Mouse (Mus musculus) inflammation-experienced regulatory T-cells, adult 6 months (primary cell): ENCODE results near the gene Usp32. TPM values are rescaled to one million over a fixed set of nuclear protein-coding genes. Genes with fewer than 3 reads are reported as not detected.

ENCODE experiments used
- ATAC-seq: one replicate; pipeline ENCODE4 v1.8.0; 2017
- polyA plus RNA-seq, 3 experiments: library from polyadenylated mRNA; unstranded; fragments of 100-300 nt; shearing (Covaris generic); gene quantifications; one replicate each; pipeline ENCODE4 v1.2.1; 2017

The Usp32 gene
- polyA plus RNA-seq, 3 experiments from 2014 or later, result 5.2 to 9.4 (median 8.8) TPM

GRCm38 (mm10) chr11:84978113-84978512 lies 161.8 kb downstream of the Usp32 start:
- no peak for ATAC-seq

GRCm38 (mm10) chr11:84977385-84977952 lies 162.5 kb downstream of the Usp32 start:
- ATAC-seq, result no peak

- ATAC-seq, result no peak
Observed at GRCm38 (mm10) chr11:84976706-84977105, 163.3 kb downstream of the Usp32 start.

GRCm38 (mm10) chr11:84974582-84974981 lies 165.4 kb downstream of the Usp32 start:
- ATAC-seq, result no peak

GRCm38 (mm10) chr11:84973661-84974060 lies 166.3 kb downstream of the Usp32 start:
- ATAC-seq, result no peak

GRCm38 (mm10) chr11:84972067-84972466 lies 167.9 kb downstream of the Usp32 start:
- no peak for ATAC-seq

GRCm38 (mm10) chr11:84968775-84969174 lies 171.2 kb downstream of the Usp32 start:
- no peak for ATAC-seq

GRCm38 (mm10) chr11:84968309-84968708 lies 171.7 kb downstream of the Usp32 start:
- no peak for ATAC-seq

GRCm38 (mm10) chr11:84967113-84967512 lies 172.8 kb downstream of the Usp32 start:
- ATAC-seq, result no peak

- ATAC-seq, result no peak
Observed at GRCm38 (mm10) chr11:84966696-84967095, 173.3 kb downstream of the Usp32 start.

- no peak for ATAC-seq
Observed at GRCm38 (mm10) chr11:84963556-84963955, 176.4 kb downstream of the Usp32 start.

- no peak for ATAC-seq
Observed at GRCm38 (mm10) chr11:84962536-84962935, 177.4 kb downstream of the Usp32 start.

- no peak for ATAC-seq
Observed at GRCm38 (mm10) chr11:84961571-84961970, 178.4 kb downstream of the Usp32 start.

- no peak for ATAC-seq
Observed at GRCm38 (mm10) chr11:84960780-84961179, 179.2 kb downstream of the Usp32 start.

GRCm38 (mm10) chr11:84960291-84960690 lies 179.7 kb downstream of the Usp32 start:
- ATAC-seq, result no peak

- no peak for ATAC-seq
Observed at GRCm38 (mm10) chr11:84959701-84960181, 180.2 kb downstream of the Usp32 start.

- ATAC-seq, result no peak
Observed at GRCm38 (mm10) chr11:84959181-84959580, 180.8 kb downstream of the Usp32 start.

GRCm38 (mm10) chr11:84958271-84958630 lies 181.7 kb downstream of the Usp32 start:
- no peak for ATAC-seq

GRCm38 (mm10) chr11:84957591-84958270 lies 182.2 kb downstream of the Usp32 start, which contains the start of gene Car4:
Gene Car4, plus strand, starts transcription at chr11:84957786.
- ATAC-seq, result no peak

GRCm38 (mm10) chr11:84957171-84957570 lies 182.8 kb downstream of the Usp32 start:
- ATAC-seq, result no peak

GRCm38 (mm10) chr11:84956400-84956799 lies 183.6 kb downstream of the Usp32 start:
- no peak for ATAC-seq

GRCm38 (mm10) chr11:84952611-84953010 lies 187.3 kb downstream of the Usp32 start:
- ATAC-seq, result no peak

- ATAC-seq, result no peak
Observed at GRCm38 (mm10) chr11:84948526-84948925, 191.4 kb downstream of the Usp32 start.

GRCm38 (mm10) chr11:84948114-84948513 lies 191.8 kb downstream of the Usp32 start:
- no peak for ATAC-seq
